Mouse (Mus musculus): ENCODE results near the gene Fzd10.

The Fzd10 gene

DNA sequence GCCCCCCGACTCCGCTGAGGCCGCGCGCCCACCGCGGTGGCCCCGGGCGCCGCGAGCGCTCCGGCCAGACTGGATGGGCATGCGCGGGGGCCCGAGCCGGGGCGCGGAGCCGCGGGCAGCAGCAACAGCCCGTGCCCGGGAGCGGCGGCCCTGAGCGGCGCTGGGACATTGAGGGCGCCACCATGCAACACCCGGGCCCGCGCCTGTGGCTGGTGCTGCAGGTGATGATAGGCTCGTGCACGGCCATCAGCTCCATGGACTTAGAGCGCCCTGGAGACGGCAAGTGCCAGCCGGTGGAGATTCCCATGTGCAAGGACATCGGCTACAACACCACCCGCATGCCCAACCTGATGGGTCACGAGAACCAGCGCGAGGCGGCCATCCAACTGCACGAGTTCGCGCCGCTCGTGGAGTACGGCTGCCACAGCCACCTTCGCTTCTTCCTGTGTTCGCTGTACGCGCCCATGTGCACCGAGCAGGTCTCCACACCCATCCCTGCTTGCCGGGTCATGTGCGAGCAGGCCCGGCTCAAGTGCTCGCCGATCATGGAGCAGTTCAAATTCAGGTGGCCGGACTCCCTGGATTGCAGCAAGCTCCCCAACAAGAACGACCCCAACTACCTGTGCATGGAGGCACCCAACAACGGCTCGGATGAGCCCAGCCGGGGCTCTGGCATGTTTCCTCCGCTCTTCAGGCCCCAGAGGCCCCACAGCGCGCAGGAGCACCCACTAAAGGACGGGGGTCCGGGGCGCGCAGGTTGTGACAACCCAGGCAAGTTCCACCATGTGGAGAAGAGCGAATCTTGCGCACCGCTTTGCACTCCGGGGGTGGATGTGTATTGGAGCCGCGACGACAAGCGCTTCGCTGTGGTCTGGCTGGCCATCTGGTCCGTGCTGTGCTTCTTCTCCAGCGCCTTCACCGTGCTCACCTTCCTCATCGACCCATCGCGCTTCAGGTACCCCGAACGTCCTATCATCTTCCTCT lies 684 bp downstream of the Fzd10 start:
- no peak for DNase-seq (ENCODE audit: low spot score)

DNA sequence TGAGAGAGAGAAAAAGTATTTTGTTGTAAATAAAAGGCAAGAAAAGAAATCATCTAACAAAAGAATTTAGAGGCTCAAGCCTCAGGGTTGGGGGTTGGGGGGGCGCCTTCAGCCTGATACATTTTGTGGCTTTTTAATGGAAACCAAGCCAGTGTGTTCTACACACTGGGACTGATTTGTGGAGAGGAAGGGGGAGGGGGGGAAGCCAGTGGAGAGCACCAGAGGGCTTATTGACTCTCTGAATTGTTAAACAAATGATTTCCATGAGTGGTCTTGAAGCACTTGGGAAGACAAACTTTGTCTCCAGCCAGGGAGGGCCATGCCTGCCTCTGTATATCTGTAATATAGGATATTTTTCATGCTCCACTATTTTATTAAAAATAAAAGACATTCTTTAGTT lies 3.0 kb downstream of the Fzd10 start:
- DNase-seq (ENCODE audit: low spot score), result no peak

DNA sequence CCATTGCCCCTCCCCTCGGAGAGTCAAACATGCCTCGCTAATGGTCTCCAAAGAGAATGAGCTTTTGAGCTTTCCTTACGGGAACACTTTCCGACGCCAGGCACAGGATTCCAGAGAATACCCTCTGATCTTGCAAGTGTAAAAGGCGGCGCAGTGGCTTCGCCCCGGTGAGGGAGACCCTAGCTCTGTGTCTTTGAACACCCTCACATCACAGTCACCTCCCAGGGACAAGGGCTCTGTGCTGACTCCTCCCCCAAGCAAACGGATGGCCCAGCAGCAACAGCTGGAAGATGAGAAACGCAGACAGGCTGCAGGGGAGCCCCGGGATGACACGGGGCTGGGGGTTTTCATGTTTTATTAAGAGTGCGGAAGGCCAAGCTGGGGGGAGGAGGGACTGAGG lies 6.0 kb downstream of the Fzd10 start:
- no peak for DNase-seq (ENCODE audit: low spot score)

DNA sequence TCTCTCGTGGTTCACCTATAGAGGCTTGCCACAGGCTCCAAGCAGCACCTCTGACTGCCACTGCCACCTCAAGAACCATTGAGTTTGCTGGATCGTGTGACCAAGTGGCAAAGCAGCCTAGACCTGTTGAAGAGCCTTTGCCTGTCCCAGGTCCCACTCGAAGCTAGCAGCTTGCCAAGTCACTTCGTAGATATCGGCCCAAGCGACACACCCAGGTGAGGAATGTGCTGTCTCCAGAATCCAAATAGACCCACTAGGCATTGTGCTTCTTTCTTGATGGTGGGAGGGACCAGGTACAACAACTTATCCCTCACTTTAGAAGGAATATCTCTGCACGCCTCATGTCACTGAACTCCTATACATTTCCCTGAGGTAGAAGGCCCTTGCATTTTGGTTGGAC lies 8.4 kb downstream of the Fzd10 start:
- no peak for DNase-seq (ENCODE audit: low spot score)

DNA sequence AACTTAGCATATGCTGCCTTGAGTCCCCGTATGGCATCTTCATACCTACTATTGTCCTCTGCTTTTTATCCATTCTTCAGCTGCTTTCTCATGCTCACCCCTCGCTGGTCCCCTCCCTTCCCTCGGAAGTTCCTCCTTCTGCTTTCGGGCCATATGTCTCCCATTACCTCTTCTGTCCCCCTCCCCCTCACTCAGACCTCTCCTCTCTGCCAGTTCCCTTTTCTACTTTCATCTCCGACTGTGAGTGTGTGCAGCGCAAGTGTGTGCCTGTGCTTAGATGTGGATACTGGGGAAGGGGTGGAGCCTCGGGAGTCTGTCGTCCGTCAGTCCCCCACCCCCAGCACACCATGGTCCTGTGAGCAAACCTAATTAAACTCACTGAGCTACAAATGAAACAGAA lies 17.0 kb downstream of the Fzd10 start:
- DNase-seq (ENCODE audit: low spot score), result no peak

DNA sequence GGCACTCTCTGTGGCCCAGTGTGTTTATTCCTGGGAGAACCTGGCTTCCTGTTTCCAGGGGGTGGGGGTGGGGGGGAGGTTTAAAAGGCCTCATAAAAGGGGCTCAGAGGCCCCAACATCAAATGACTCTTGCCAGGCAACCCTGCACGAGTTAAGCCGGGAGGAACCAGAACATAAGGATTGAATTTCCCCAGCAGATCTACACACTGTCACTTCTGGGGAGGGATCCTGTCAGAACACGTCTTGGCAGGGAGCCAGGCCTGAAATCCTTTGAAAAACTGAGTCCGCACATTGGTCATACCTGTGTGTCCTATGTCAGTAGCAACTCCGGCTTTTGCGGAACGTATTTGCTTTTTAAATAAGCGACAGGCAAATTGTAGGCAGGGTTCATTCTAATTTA lies 19.3 kb downstream of the Fzd10 start:
- no peak for DNase-seq (ENCODE audit: low spot score)

DNA sequence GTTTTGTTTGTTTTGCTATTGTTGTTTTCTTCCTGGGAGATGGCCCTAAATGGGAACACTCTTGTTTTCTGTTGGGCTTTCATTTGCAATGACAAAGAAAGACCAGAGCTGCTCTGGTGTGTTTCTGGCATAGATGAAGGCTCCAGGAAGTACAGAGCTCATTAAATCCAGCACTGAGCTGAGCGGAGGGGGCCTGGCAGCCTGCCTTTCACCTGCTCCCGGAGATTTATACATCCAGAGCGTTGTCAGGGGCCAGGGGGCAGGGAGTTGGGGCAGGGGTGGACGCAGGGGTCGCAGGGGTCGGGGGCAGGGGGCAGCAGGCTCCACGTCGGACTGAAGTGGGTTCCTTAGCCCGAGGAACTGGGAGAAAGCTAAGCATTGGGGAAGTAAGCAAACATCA lies 19.8 kb downstream of the Fzd10 start:
- no peak for DNase-seq (ENCODE audit: low spot score)

DNA sequence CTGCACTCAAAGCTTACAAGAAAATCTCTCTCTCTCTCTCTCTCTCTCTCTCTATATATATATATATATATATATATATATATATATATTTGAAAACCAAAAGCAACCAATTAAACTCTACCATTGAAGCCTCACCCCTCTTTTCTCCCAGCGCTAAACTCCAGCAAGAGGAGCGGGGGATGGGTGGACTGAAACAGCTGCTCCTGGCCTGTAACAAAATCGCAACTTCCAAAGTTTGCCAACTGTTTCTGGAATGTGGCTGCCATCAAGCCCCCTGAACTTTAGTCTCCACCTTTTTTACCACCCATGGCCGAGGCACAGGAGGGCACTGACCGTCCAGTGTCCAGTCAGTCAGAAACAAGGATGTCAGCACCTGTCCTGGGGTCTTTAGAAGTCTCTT lies 27.1 kb downstream of the Fzd10 start:
- no peak for DNase-seq (ENCODE audit: low spot score)

DNA sequence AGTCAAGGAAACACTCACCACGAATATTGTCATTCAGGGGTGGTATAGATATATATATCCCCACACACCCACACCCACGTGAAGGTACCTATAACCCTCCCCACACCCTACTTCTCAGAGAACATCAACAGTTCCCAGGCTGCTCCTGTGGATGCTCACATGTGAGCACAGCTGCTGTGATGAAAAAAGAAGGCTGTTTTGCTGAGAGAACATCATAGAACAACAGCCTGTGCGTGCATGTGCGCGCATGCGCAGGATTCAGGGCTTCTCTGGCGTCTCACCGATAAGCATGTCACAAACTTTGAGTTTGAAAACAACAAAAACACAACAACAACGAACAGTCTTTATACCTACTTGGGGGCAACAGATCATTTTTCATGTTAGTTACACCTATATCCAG lies 36.0 kb downstream of the Fzd10 start:
- no peak for DNase-seq (ENCODE audit: low spot score)

DNA sequence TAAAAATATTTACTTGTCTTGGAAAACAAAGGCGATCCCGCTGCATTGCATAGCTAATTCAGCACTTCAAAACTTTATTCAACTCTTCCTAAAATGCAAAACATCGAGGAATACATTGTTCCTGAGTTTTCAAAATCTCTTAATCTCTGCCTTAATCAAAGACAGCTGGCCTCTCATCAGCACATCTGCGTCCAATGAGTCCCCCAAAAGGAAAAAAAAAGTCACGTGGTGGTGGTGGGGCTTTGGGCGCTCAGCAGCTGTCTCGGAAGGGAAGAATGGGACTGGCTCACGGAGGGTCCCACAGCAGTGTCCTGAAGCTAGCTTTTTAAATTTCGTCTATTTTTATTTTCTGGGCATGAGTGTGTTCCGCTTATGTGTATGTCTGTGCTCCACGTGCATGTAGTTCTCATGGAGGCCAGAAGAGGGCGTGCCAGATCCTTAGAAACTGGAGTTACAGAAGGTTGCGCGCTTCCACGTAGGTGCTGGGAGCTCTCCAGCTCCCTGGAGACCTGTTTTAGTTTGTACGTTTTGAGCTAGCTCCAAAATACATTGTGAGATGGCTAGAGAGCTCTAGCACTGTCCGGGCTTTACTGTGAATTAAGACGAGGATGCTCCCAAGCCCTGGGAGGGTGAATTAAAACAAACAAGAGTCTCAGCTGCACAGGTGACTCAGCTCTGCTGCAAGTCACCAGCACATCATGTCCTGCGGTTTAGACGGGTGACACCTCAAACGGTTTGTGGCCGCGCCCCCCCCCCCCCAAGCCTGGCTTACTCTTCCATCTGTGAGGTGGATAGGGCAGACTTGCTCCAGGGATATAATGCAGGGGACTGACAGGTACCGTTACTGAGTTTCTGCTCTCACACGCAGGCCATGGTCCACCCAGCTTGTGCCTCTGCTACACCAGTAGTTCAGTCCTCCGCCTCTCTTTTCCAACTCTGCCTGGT lies 36.7 kb downstream of the Fzd10 start:
- DNase-seq (ENCODE audit: low spot score), result no peak

DNA sequence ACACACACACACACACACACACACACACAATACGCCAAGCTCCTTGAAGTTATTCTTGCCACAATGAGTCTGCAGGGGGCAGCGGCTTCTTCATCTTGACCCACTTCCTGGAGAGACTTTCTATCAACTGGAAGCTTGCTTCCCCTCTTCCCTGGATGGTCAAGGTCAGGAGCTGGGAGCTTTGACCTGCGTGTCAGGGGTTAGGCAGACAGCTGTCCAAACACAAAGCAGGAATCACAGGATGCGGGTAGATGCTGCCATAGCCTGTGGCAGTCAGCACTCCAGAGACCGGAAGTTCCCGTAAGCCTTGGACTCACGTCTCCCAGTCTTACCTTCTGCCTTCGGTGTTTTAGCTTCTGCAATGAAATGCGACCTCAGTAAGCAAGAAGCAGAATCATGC lies 38.1 kb downstream of the Fzd10 start:
- no peak for DNase-seq (ENCODE audit: low spot score)

DNA sequence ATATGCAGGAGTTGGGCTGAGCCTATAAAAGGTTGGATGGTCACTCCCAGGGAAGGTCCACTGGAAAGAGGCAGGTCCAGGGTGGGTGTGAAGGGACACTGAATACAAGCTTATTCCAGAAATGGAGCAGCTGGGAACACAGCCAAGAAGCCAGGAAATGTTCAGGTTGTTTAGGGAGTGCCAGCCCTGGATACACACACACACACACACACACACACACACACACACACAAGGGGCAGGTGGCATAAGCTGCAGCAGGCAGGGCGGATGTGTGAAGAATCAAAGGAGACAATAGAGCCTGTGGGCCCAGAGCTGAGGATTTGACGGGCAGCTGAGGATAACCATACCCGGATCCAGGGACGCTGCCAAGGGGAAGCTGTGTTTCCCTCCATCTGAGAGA lies 42.4 kb downstream of the Fzd10 start:
- no peak for DNase-seq (ENCODE audit: low spot score)

DNA sequence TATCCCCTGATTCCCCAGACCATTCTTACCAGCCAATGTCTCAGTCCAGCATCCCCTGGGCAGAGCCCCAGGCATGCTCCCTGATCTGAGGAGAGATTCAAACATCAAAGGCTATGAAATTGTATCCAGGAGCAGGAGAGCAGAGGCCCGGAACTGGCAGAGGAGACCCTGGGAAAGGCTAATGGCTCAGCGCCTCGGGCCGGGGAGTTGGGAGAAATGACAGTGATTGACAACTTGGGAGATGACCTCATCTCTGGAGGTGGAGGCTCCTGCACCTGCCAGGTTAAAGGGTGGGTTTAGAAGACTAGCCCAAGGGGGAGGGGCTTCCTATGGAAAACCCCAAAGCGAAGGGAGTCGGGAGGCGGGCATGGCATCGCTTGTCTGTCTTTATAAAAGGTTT lies 45.1 kb downstream of the Fzd10 start:
- DNase-seq (ENCODE audit: low spot score), result no peak

DNA sequence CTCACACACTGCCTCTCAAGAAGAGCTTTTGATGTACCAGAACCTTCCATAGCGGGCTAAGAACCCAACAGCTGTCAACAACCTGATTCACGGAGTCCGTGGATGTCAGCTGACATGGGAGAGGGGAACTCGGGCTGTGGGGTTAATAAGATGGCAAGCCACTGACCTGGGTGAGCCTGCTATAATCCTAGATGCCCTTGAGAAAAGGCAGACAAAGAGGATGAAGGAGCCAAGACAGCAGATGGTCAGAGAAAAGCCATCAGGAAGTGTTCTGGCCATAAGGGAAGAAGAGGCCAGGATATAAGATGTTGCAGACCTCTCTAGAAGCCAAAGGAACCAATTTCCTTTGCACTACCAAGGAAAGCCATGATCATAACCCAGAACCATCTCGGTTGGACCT lies 45.6 kb downstream of the Fzd10 start:
- no peak for DNase-seq (ENCODE audit: low spot score)

DNA sequence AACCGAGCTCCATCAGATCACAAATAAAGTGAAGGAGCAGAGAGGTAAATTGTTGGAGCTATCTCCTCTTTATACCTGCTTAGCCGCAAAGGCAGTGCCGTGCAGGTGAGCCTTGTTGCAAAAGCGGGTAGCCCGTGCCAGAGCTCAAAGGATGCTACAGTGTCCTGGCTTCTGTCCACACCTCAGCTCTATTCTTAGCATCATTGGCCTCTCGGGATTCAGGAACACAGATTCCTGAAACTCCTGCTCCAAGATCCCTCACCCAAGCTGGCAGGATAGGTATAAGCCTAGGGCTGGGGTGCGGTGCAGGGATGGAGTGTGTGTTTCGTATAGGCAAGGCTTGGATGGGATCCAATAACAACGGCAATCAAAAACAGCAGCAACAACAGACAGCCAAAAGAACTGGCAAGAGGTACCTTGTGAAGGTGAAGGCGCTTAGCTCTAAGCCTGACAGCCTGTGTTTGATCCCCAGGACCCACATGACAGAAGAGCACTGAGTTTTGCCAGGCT lies 46.6 kb downstream of the Fzd10 start:
- no peak for DNase-seq (ENCODE audit: low spot score)

DNA sequence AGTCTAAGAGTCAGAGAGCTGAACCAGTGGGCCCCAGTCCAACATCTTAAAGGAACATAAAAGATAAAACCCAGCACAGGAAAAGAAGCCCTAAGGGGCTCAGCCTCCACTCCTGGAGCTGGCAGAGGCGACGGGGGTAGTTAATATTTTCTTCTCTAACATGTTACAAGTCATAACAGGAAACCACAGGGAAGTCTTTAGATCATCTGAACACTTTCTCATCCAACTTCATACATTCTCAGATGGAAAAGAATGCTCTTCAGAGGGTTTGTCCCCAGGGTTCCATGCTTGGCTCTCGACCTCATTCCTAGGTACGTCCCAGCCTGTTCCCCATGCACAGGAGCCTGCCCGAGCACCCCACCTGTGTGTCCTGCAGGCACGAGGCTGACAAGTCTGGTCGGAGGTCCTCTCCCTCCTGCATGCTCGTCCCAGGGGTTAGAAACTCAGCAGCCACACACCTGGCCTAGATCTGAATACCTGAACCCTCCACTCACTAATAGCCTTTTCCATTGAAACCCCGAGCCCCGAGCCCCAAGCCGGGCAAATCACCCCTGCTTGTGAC lies 48.8 kb downstream of the Fzd10 start:
- DNase-seq (ENCODE audit: low spot score), result no peak
